Mouse (Mus musculus) C2C12 (cell line): Measurements from ENCODE around the gene Synj2.

Source experiments
- CTCF ChIP-seq: IDR thresholded peaks from one replicate; pipeline ENCODE4 v1.5.1; 2011; ENCODE audit not compliant: control insufficient read depth, insufficient read depth, insufficient read length
- MAX ChIP-seq: IDR thresholded peaks from one replicate; pipeline ENCODE4 v1.6.1; 2011; ENCODE audit warnings: mild to moderate bottlenecking, control low read depth
- USF1 ChIP-seq: IDR thresholded peaks from one replicate; pipeline ENCODE4 v1.6.1; 2011; ENCODE audit warnings: low read depth, mild to moderate bottlenecking, control low read depth, moderate library complexity

DNA sequence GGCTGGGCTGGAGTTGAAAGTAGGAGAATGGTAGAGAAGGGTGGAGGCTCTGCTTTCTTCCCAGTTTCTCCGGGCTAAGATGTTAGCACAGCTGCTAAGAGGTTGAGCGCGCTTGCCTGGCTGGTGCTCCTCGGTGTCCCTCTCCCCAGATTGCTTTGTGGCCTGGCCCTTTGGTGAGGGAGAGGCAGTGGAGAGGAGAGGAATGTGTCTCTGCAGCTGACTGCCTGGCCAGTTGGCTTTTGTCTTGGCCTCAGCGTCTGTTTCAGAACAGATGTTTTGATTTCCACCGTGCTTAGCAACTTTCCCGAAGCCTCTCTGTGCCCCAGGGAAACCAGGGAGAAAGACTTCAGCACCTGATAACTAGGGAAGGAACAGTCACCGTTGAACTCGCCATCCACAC lies 18.7 kb downstream of the Synj2 start:
- TF ChIP-seq CTCF, result no peak
- TF ChIP-seq MAX, result no peak
- TF ChIP-seq USF1, result no peak
